Mouse (Mus musculus): ENCODE measurements around the gene Gng3. TPM values are rescaled to one million over a fixed set of nuclear protein-coding genes. Genes with fewer than 3 reads are reported as not detected.
A peak's percentile ranks its signal among the peaks of the same experiment; 100 is the strongest.

The Gng3 gene
- under 1 TPM in 2 of 26 experiments, not detected in 24; 0.33 to 0.43 TPM for total RNA-seq (2018; cell fraction: chromatin; rRNA removed)
- total RNA-seq (2018; cell fraction: cytosol; rRNA removed): under 1 TPM in 2 of 26 experiments, not detected in 24; 0.09 to 0.10 TPM
- under 1 TPM in 5 of 26 experiments, not detected in 21; 0.23 to 0.58 (median 0.33) TPM for total RNA-seq (2018; cell fraction: nucleus; rRNA removed)
- polyA plus RNA-seq (2018): not detected in 3 replicates

- H3K27ac ChIP-seq: peak within 1 kb of the TSS; percentile 34; the same call in 1 of the 2 replicates
- 96% methylated on average over 11 of the region's 11 CpGs for WGBS (ENCODE audit: missing documents)
- peaks cover 11% of the 10 kb centered on the region; the same call in 1 of the 2 replicates for H3K79me2 ChIP-seq (ENCODE audit: inconsistent target)
Observed at GRCm38 (mm10) chr19:8839103-8839907, at the start of gene Gng3. Gene Gng3 (minus strand): TSS chr19:8839194.

GRCm38 (mm10) chr19:8887585-8888463 is 48.8 kb upstream of the Gng3 start:
- H3K79me2 ChIP-seq (ENCODE audit: inconsistent target): peaks cover 19% of the 10 kb centered on the region
- H3K27ac ChIP-seq: peak overlapping the region; percentile 70
- WGBS (ENCODE audit: missing documents): 30% methylated on average over 19 of the region's 19 CpGs

More at GRCm38 (mm10) chr19:8839103-8839907, at the start of gene Gng3:
- Histone ChIP-seq H3K36me3 (ENCODE audit: inconsistent target) (peaks cover 7% of the 10 kb centered on the region; the same call in 1 of the 2 replicates), H3K4me3 (ENCODE audit: inconsistent target) (peak within 1 kb of the TSS; percentile 39)

DNA sequence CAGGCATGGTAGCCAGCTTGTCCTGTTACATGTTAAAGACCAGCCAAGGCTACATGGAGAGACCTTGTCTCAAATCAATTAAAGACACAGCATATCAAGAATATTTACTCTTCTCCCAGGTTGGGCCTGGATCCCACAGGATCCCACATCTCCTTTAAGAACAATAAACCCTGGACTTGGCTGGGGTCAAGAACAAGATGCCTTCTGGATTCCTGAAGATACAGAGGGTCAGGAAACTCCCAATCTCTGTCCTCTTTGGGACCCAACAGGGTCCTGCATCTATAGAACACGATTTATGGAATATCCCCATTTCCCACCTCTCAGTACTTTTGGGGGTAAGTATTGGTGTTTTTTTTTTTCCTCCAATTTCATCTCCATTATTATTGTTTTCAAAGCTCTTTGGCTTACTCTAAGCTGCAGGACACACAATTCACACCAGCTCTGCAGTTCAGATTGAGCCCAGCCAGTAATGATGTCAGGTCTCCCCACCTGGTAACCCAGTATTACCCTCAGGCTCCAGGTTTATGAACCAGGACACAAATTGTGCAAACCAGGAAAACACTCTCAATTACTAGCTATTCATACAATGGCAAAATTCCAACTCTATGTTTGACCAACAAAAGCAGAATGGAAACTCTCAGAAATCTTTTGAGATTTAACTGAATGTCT is 48.1 kb upstream of the Gng3 start:
- H3K27ac ChIP-seq: no peak overlapping the region
- 100% methylated on average over 1 of the region's 1 CpGs for WGBS (ENCODE audit: missing documents)
- no peak overlapping the region for H3K4me3 ChIP-seq (ENCODE audit: inconsistent target)
- H3K79me2 ChIP-seq (ENCODE audit: inconsistent target): peaks cover 19% of the 10 kb centered on the region
- no peaks in the 10 kb centered on the region for H3K36me3 ChIP-seq (ENCODE audit: inconsistent target)

More at GRCm38 (mm10) chr19:8887585-8888463, 48.8 kb upstream of the Gng3 start:
- peak overlapping the region; percentile 85 for H3K4me3 ChIP-seq (ENCODE audit: inconsistent target)
- H3K36me3 ChIP-seq (ENCODE audit: inconsistent target): no peaks in the 10 kb centered on the region

- Histone ChIP-seq H3K79me2 (ENCODE audit: inconsistent target) (no peaks in the 10 kb centered on the region), H3K36me3 (ENCODE audit: inconsistent target) (no peaks in the 10 kb centered on the region), H3K27ac (no peak within 1 kb of the TSS), H3K4me3 (ENCODE audit: inconsistent target) (no peak within 1 kb of the TSS)
- 80% methylated on average over 3 of the region's 3 CpGs for WGBS (ENCODE audit: missing documents)
Observed at GRCm38 (mm10) chr19:8883616-8884015, 44.6 kb upstream of the Gng3 start, which contains the start of the genes Lbhd1 and Gm49403. Gene Lbhd1 (plus strand): TSS chr19:8883732. Gene Gm49403 (plus strand): TSS chr19:8883930.

DNA sequence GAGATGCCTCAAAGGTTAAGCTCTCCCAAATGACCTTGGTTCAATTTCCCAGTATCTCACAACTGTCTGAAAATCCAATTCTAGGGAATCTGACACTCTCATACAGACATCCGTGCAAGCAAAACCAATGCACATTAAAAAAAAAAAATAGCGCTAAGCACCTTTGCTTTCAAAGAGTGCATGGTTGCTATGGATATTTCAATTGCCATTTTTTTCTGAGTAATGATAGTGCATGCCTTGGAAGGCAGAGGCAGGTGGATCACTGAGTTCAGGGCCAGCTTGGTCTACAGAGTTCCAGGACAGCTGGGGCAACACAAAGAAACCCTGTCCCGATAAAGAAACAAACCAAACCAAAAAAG is 42.0 kb upstream of the Gng3 start:
- H3K27ac ChIP-seq: no peak overlapping the region

DNA sequence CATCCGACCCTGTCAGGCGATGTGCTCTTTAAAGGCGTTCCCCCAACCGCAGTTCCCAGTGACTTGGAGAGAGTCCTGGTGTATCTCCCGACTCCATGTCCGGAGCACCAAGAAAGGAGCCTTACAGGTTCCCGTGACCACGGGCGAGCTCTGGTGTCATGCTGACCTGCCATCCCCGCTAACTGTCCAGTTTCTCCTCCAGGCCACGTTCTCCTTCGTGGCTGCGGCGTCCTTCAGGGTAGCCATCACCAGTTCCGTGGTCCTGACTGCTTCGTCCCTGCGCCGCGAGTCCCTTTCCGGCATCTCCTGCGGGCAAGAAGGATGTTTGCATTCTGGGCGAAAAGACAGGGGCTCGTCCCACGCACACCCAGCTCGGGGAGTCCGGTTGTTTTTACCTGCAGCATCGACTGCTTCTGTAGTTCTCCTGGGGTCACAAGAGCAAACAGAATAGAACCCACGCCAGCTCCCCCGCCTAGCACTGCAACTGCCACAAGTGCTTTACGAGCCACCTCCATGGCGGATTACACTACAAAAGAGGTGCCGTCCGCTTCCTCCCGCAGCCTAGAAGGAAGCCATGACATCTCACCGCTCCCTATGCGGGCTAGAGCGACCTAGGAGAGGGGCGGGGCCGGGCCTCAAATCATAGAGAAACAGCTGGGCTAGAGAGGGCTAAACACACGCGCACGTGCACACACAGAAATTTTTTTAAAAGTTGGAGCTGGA is 41.5 kb upstream of the Gng3 start, which contains the start of gene Uqcc3:
Gene Uqcc3, minus strand, starts transcription at position 613 of the 723 bp plus-strand sequence.
- H3K79me2 ChIP-seq (ENCODE audit: inconsistent target): no peaks in the 10 kb centered on the region
- peak within 1 kb of the TSS; percentile 98 for H3K4me3 ChIP-seq (ENCODE audit: inconsistent target)
- WGBS (ENCODE audit: missing documents): under 1% methylated on average over 41 of the region's 42 CpGs
- H3K27ac ChIP-seq: peak within 1 kb of the TSS; percentile 65
- peaks cover 10% of the 10 kb centered on the region; the same call in 1 of the 2 replicates for H3K36me3 ChIP-seq (ENCODE audit: inconsistent target)

More for the DNA sequence above, 42.0 kb upstream of the Gng3 start:
- Histone ChIP-seq H3K79me2 (ENCODE audit: inconsistent target) (no peaks in the 10 kb centered on the region), H3K36me3 (ENCODE audit: inconsistent target) (0 out of 2 replicates have a peak, but pooled peaks cover 5% of the 10 kb centered on the region), H3K4me3 (ENCODE audit: inconsistent target) (peak overlapping the region; percentile 98)
- WGBS (ENCODE audit: missing documents): 0% methylated on average over 3 of the region's 3 CpGs

DNA sequence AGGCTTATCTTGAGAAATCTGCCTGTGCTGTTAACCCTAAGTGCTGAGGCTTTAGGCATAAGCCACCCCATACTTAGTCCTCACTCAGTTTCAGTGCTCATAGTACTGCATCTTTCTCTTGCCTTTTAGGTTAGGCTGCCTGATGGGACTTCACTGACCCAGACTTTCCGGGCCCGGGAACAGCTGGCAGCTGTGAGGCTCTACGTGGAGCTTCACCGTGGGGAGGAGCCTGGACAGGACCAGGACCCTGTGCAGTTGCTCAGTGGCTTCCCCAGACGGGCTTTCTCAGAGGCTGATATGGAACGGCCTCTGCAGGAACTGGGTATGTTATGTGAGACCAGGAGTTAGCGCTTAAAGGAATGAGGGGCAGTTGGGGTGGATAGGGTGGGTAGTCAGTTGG is 36.0 kb upstream of the Gng3 start:
- H3K79me2 ChIP-seq (ENCODE audit: inconsistent target): peaks cover 28% of the 10 kb centered on the region
- no peak overlapping the region for H3K4me3 ChIP-seq (ENCODE audit: inconsistent target)
- H3K27ac ChIP-seq: no peak overlapping the region
- peaks cover 26% of the 10 kb centered on the region for H3K36me3 ChIP-seq (ENCODE audit: inconsistent target)
- WGBS (ENCODE audit: missing documents): 93% methylated on average over 7 of the region's 7 CpGs

GRCm38 (mm10) chr19:8872266-8872840 is 33.4 kb upstream of the Gng3 start:
- 71% methylated on average over 10 of the region's 10 CpGs for WGBS (ENCODE audit: missing documents)
- Histone ChIP-seq H3K4me3 (ENCODE audit: inconsistent target) (peak overlapping the region; percentile 55), H3K27ac (peak overlapping the region; percentile 62), H3K36me3 (ENCODE audit: inconsistent target) (peaks cover 26% of the 10 kb centered on the region), H3K79me2 (ENCODE audit: inconsistent target) (peaks cover 28% of the 10 kb centered on the region)

DNA sequence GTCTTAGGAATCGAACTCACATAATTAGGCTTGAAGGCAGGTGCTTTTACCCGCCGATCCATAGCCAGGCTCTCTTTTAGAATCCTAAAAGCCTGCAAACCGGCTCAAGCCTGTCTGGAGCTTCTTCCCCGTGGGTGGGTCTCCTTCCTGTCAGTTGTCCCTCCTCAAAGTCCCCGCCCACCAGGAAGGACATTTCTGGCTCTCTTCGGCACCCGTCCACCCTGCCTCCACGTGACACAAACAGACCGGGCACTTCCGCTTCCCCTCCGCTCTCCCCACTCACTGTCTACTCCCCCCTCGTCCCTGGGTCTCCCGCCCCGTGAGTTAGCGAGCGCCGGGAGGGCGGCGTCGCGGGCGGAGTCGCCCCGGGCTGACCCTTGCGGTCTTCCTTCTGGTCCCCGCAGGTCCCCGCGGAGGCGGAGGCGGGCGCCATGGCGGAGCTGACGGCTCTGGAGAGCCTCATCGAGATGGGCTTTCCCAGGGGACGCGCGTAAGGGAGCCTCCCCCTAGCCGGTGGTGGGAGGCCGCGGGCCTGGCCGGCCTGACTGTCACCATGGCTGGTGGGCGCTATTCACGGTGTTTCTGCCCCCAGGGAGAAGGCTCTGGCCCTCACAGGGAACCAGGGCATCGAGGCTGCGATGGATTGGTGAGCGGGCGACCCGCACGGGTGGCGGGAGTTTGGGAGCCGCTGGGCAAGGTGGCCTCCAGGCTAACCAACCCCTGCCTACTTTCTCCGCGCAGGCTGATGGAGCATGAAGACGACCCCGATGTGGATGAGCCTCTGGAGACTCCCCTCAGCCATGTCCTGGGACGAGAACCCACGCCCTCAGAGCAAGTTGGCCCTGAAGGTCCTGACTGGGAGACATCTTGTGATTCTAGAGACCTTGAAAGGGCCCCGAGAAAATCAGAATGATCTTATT is 32.5 kb upstream of the Gng3 start, which contains the start of gene Ubxn1:
Gene Ubxn1, plus strand, starts transcription at position 230 of the 920 bp plus-strand sequence.
- H3K4me3 ChIP-seq (ENCODE audit: inconsistent target): peak within 1 kb of the TSS; percentile 55
- peaks cover 28% of the 10 kb centered on the region for H3K79me2 ChIP-seq (ENCODE audit: inconsistent target)
- under 1% methylated on average over 54 of the region's 59 CpGs for WGBS (ENCODE audit: missing documents)
- H3K27ac ChIP-seq: peak within 1 kb of the TSS; percentile 69
- H3K36me3 ChIP-seq (ENCODE audit: inconsistent target): peaks cover 25% of the 10 kb centered on the region

DNA sequence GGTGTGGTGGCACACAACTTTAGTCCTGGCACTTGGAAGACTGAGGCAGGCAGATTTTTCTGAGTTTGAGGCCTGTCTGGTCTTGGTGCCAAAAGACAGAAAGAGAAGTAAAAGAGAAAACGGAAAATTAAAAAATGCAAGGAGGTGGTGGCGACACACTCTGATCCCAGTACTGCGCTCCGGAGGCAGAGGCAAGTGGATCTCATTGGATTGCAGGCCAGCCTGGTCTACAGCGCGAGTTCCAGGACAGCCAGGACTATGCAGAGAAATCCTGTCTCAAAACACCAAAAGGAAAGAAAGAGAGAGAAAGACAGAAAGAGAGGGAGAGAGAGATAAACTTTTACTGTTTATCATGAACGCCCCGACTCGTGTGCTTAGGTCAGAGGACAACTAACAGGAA is 31.8 kb upstream of the Gng3 start:
- H3K4me3 ChIP-seq (ENCODE audit: inconsistent target): peak overlapping the region; percentile 55
- peaks cover 18% of the 10 kb centered on the region for H3K36me3 ChIP-seq (ENCODE audit: inconsistent target)
- WGBS (ENCODE audit: missing documents): 20% methylated on average over 9 of the region's 9 CpGs
- peaks cover 28% of the 10 kb centered on the region for H3K79me2 ChIP-seq (ENCODE audit: inconsistent target)
- peak overlapping the region; percentile 69 for H3K27ac ChIP-seq

GRCm38 (mm10) chr19:8870381-8870780 is 31.4 kb upstream of the Gng3 start:
- WGBS (ENCODE audit: missing documents): no CpG with 5 or more reads among the region's 3 CpGs
- H3K27ac ChIP-seq: peak overlapping the region; percentile 69
- H3K36me3 ChIP-seq (ENCODE audit: inconsistent target): peaks cover 15% of the 10 kb centered on the region
- H3K4me3 ChIP-seq (ENCODE audit: inconsistent target): peak overlapping the region; percentile 55
- peaks cover 28% of the 10 kb centered on the region for H3K79me2 ChIP-seq (ENCODE audit: inconsistent target)

DNA sequence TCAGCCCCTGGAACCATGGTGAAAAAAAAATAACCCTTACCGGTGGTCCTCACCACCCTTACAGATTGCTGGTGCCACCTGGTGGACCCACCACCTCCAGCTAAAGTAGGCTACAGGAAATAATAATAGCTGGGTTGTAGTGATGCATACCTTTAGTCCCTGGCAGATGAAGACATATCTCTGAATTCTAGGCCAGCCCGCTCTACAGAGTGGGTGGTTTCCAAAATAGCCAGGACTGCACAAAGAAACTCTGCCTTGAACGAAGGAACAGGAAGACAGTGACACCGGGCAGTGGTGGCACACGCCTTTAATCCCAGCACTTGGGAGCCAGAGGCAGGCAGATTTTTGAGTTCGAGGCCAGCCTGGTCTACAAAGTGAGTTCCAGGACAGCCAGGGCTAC is 25.3 kb upstream of the Gng3 start:
- WGBS (ENCODE audit: missing documents): 93% methylated on average over 6 of the region's 6 CpGs
- H3K79me2 ChIP-seq (ENCODE audit: inconsistent target): no peaks in the 10 kb centered on the region
- H3K36me3 ChIP-seq (ENCODE audit: inconsistent target): no peaks in the 10 kb centered on the region
- H3K4me3 ChIP-seq (ENCODE audit: inconsistent target): no peak overlapping the region
- H3K27ac ChIP-seq: no peak overlapping the region

Measured in macrophage (primary cell).